Mouse (Mus musculus): ENCODE measurements around the gene Hoxd8.

The Hoxd8 gene

DNA sequence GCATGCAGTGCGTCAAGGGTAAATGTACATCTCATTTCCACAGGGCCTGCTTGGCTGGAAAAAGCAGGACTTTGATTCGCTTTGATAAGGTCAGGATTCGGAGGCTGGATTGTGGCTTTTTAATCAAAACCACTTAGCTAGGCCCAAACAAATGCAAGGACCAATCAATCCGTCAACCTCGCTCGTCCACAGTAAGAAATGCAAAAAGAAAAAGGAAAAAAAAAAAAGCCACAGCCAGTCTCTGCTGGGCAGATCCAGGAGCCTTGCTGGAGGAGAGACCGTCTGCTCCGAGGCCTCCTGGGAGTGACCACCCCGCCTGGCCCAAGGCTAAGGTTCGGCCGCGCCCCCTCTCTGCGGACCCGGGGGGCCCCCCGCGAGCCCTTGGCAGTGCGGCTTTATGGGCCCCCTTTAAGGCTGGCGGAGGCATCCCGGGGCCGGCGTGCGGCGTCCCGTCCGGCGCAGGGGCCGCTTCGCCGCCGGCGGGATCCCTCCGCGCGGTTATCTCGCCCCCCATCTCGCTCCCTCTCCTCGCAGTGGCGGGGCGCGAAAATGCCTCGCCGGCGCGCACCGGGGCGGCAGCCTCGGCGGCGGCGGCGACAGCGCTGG, at the start of gene Hoxd8:
Gene Hoxd8 (plus strand): TSS at position 223 of the 606 bp plus-strand sequence.
- Histone ChIP-seq H3K36me3 (ENCODE audit: control insufficient read depth, insufficient read depth, low read length, poor library complexity, severe bottlenecking) (no peaks in the 10 kb centered on the region), H3K27me3 (ENCODE audit: control insufficient read depth, insufficient read depth, low read length, poor library complexity, severe bottlenecking) (peaks cover 3% of the 10 kb centered on the region)
- no peak for DNase-seq (ENCODE audit: low read depth, low spot score)

DNA sequence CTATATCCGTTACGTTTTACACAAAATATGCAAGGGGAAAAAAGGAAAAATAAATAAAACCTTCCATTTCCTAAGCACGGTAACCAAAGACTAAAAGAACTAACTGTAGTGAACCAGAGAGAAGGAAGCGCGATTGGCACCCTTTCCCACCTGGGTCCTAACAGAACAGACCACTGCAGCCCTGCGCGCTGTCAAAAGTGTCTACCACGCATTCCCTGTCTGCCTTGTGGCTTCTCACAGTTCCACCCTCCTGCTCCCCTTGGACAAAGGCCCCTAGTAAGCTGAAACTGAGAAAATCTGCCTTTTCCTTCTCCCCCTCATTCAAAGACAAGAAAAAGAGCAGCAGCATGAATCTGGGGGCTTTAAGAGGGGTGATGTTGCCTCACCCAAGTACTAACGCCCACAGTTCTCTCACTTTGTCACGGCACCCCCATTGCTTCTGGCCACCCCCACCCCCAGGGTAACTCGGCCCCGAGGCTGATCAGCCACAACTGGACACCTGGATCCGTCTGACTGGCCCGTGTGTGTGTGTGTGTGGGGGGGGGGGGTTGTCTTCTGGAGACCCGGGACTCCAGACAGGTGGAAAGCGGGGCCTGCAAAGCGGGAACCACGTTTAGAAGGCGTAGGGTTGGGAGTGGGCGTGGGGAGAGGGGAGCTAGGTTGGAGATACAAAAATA, 49.5 kb upstream of the Hoxd8 start:
- DNase-seq (ENCODE audit: low read depth, low spot score) = no peak
- Histone ChIP-seq H3K27me3 (ENCODE audit: control insufficient read depth, insufficient read depth, low read length, poor library complexity, severe bottlenecking) (peaks cover 4% of the 10 kb centered on the region), H3K36me3 (ENCODE audit: control insufficient read depth, insufficient read depth, low read length, poor library complexity, severe bottlenecking) (no peaks in the 10 kb centered on the region)

DNA sequence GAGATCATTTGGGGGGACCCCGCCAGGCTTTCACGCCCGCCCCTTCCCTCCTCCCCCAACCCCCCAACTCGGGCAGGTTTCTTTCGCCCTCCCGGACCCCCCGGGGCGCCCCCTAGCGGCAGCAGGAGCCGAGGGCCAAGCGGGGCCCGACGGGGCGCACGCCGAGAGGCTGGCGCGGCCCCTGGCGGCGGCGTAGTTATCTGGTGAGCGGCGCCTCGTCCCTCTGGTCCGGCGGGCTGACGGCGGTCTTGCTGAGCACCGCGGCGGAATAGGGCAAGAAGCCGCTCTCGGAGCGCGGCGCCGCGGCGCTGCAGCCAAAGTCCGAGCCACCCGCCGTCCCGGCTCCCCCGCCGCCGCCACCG, 49.0 kb upstream of the Hoxd8 start:
- H3K36me3 ChIP-seq (ENCODE audit: control insufficient read depth, insufficient read depth, low read length, poor library complexity, severe bottlenecking) = no peaks in the 10 kb centered on the region
- peaks cover 4% of the 10 kb centered on the region for H3K27me3 ChIP-seq (ENCODE audit: control insufficient read depth, insufficient read depth, low read length, poor library complexity, severe bottlenecking)
- no peak for DNase-seq (ENCODE audit: low read depth, low spot score)

DNA sequence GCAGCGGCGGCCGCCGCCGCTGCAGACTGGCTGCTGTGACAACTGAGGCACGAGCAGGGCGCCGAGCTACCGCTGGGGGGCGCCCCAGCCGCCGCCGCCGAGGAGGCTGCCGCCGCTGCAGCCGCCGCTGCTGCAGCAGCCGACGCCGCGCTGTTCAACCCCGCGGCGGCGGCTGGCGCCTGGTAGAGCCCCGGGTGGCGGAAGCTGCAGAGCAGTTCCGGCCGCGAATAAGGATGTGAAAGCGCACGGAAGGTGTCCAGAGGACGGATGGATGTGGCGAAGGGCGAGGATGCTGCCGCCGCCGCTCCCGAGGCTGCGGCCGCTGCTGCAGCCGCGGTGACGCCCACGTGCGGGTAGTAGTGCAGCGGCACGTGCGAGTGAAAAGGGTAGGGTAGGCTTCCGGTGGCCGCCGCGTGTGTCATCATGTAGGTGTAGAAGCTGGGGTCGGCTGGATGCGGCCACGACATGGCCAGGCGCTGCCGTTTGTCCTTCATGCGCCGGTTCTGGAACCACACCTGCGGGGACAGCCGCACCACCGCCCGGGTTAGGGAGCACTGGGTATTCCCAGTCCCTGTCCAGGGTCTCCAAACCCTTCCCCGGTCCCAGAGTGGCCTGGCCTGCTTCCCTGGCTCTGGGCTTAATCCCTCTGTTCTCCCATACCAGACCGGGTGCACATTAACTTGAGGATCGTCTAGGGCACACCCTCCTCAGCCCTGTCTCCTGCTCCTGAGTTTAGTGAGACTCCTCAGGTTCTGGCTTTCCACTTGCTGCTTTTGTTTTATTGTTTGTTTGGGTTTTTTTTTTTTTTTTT, 48.4 kb upstream of the Hoxd8 start:
- peak; percentile 66 for DNase-seq (ENCODE audit: low read depth, low spot score)
- Histone ChIP-seq H3K27me3 (ENCODE audit: control insufficient read depth, insufficient read depth, low read length, poor library complexity, severe bottlenecking) (peaks cover 3% of the 10 kb centered on the region), H3K36me3 (ENCODE audit: control insufficient read depth, insufficient read depth, low read length, poor library complexity, severe bottlenecking) (no peaks in the 10 kb centered on the region)

DNA sequence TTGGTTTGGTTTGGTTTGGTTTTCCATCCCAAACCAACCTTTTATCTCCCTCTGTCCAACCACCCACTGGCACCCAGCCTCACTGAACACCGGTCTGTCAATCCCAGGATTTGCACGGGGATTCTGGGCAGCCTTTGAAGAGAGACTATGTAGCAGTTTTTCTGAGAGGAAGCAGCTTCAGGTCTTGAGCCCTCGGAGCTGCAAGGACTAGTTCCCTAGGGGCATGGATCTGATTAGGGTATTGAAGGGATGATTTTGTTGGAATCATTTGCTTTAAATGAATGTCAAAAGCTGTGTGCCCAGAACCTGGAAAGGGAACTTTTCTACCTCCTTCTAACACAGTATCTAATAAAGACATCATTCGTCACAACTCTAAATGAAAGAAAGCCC, 47.8 kb upstream of the Hoxd8 start:
- DNase-seq (ENCODE audit: low read depth, low spot score) = no peak
- H3K36me3 ChIP-seq (ENCODE audit: control insufficient read depth, insufficient read depth, low read length, poor library complexity, severe bottlenecking) = no peaks in the 10 kb centered on the region
- H3K27me3 ChIP-seq (ENCODE audit: control insufficient read depth, insufficient read depth, low read length, poor library complexity, severe bottlenecking) = peaks cover 3% of the 10 kb centered on the region

DNA sequence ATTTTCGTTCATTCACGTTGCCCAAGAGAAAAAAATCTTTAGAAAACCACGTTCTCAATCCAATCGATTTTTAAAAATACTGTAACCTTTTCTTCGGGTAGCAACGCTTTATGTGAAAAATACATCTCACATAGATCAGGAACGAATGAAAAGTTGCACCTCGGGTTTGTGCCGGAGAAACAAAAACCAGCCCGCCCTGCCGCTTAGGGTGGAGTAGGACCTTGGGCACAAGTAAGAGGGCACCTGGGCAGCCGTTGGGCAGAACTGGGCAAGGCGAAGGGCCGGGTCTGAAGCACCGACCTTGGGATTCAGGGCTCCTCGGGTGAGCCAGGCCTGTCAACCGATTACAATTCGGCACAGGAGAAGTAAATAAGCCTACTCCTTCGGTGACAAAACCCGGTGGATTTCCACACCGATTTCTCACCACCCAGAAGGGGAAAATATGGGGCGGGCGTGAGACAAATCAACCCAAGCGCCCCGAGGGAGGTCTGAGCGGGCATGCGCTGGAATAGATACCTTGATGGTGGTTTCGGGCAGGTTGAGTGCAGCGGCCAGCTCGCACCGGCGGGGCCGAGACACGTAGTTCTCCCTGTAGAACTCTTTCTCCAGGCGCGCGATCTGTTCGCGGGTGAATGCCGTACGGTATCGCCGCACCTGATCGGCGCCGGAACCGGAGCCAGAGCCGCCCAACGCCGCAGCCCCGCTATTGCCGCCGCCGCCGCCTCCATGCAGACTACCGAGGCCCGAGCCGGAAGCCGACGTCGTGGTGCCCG, 47.0 kb upstream of the Hoxd8 start:
- Histone ChIP-seq H3K36me3 (ENCODE audit: control insufficient read depth, insufficient read depth, low read length, poor library complexity, severe bottlenecking) (no peaks in the 10 kb centered on the region), H3K27me3 (ENCODE audit: control insufficient read depth, insufficient read depth, low read length, poor library complexity, severe bottlenecking) (peaks cover 3% of the 10 kb centered on the region)
- peak; percentile 34 for DNase-seq (ENCODE audit: low read depth, low spot score)

DNA sequence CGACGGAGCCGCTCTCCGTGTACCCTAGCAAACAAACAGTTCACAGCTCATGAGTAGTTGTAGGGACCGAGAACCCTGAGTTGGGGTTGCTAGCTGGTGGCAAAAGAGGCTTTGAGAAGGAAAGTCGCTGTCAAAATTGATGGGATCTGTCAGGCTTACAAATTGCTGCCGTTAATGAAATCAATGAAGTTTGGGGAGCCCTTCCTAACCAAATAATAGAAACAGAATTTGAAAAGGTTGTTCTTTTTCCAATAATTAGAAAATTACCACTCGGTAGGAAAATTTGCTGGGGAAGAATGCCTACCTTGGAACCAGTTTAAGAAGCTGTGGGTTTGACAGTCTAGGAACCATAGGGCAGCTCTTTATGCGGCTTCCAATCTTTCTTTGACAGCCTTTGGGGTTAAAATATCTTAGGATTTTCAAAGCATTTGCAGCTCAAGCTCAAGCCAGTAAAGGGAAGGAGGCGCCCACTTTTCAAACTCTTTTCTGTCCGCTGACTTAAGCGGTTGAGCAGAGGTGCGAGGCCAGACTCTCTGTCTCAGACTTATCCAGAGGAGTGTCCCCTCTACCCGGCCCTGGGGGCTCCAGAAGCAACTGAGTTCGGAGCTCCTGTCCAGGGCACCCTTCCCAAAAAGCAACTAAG, 46.3 kb upstream of the Hoxd8 start:
- Histone ChIP-seq H3K36me3 (ENCODE audit: control insufficient read depth, insufficient read depth, low read length, poor library complexity, severe bottlenecking) (no peaks in the 10 kb centered on the region), H3K27me3 (ENCODE audit: control insufficient read depth, insufficient read depth, low read length, poor library complexity, severe bottlenecking) (peaks cover 3% of the 10 kb centered on the region)
- DNase-seq (ENCODE audit: low read depth, low spot score) = no peak

DNA sequence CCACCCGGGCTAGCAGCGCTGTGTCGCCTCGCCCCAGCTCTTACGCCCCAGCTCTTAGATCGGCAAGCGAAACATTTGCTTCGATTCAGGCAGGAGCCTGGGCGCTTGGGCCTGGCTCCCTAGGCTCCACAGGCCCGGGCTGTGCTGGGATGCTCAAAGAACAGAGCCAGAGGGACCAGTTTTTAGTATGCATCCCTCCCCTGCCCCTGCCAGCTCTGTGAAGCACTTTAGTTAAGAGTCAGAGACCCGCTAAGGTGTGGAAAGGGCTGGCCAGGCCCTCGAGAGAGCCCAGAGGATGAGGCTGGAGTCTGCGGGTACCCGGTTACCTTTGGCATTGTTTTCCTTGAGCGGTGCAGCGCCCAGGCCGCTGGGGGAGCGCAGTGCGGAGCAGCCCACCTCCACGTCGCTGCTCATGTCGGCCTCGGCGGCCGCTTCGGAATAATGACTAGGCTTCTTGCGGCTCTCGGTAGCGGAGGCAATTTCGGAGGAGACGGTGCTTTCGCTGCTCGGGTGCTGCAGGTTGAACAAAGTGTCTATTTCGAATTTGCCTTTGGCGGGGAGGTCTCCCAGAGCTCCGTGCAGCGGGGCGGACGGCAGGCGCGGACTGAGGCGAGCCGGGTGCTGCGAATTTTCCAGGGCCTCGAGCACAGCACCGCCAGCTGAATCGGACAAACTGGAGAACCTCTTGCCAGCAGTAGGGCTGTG, 45.6 kb upstream of the Hoxd8 start:
- DNase-seq (ENCODE audit: low read depth, low spot score) = no peak
- Histone ChIP-seq H3K36me3 (ENCODE audit: control insufficient read depth, insufficient read depth, low read length, poor library complexity, severe bottlenecking) (no peaks in the 10 kb centered on the region), H3K27me3 (ENCODE audit: control insufficient read depth, insufficient read depth, low read length, poor library complexity, severe bottlenecking) (peaks cover 3% of the 10 kb centered on the region)

DNA sequence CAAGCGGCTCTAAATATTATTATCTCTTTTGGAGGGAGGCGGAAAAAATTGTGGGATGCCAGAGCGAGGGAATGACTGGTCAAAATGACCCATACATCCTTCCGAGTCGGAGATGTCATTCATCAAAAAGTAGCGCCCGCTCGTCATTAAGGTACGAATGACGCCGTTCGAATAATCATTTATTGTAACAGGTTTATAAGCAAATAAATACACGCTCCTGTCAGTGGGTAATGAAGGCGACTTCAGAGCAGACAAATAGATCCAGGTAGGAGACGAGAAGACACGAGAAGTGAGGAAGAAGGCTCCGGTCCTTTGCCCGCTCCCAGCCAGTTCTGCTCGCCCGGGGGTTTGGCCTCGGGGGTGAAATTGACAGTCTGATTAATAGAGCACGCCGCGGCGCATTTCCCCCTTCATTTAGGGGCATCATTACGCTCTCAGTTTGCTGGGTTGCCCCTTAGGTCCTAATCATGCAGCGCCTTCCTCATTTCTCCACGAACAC, 44.9 kb upstream of the Hoxd8 start, which contains the start of gene Evx2:
Gene Evx2 (minus strand): TSS at position 51 of the 499 bp plus-strand sequence.
- DNase-seq (ENCODE audit: low read depth, low spot score) = no peak
- peaks cover 3% of the 10 kb centered on the region for H3K27me3 ChIP-seq (ENCODE audit: control insufficient read depth, insufficient read depth, low read length, poor library complexity, severe bottlenecking)

DNA sequence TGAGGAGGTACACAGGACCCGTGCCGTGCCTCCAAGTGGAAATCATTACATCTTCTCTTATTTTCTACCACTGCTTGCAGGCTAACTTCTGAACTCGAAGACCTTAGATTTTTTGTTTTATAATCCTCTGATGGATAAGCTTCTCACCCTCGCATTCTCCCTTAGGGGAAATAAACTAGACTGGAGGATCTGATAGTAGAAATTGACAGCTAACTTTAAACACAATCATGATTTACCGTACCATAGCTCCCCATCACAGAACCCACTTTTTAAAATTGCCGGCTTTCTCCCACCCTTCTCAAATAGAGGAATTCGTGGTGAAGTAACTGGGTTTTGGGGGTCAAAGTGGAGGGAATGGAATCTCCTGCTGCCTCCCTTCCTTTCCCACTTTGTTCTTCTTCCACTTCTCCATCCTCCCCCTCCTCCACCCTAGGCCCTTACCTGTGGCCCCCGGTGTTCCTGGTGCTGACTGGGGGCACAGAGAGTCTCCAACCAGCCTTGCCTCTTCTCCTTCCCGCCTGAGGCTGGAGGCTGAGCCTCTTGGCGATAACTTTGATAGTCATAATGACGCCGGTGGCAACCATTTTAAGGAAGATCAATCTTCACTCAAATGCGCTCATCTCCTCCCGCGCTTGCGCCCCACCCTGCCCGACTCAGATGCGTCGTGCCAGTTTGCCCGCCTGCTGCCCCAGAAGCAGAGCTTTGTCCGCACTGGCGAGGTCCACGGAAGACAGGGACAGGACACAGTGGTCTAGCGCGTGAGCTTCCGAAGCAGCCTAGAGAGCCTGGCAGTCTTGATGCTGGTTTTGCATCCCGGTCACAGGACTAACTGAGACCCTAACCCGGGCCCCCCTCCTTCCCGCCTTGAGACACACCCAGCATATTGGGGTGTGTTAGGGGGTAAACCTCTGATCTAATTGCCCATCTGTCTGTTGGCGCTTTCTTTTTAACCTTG, 43.7 kb upstream of the Hoxd8 start:
- Histone ChIP-seq H3K27me3 (ENCODE audit: control insufficient read depth, insufficient read depth, low read length, poor library complexity, severe bottlenecking) (no peaks in the 10 kb centered on the region; the same call in 1 of the 2 replicates), H3K36me3 (ENCODE audit: control insufficient read depth, insufficient read depth, low read length, poor library complexity, severe bottlenecking) (no peaks in the 10 kb centered on the region)
- DNase-seq (ENCODE audit: low read depth, low spot score) = no peak

More for the DNA sequence above, 44.9 kb upstream of the Hoxd8 start, which contains the start of gene Evx2:
- H3K36me3 ChIP-seq (ENCODE audit: control insufficient read depth, insufficient read depth, low read length, poor library complexity, severe bottlenecking) = no peaks in the 10 kb centered on the region

DNA sequence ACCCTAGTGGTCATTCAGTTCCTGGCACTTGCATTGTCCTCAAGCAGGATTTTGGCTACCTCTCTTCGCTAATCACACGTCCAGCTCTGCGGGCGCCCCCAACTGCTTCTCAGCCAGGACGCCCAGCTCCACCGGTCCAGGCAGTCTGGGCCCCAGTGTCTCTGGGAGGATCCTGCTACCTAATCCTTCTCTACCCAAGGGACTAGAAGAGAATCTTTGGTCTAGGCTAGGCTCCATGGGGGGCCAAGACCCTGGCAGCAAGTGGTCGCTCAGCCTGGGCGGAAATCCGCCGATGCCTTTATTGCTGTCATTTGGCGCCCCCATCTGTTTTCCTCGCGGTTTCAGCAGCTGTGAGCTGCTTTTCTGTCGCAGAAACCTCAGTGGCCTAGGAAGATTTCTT, 42.7 kb upstream of the Hoxd8 start:
- H3K27me3 ChIP-seq (ENCODE audit: control insufficient read depth, insufficient read depth, low read length, poor library complexity, severe bottlenecking) = no peaks in the 10 kb centered on the region
- DNase-seq (ENCODE audit: low read depth, low spot score) = no peak
- no peaks in the 10 kb centered on the region for H3K36me3 ChIP-seq (ENCODE audit: control insufficient read depth, insufficient read depth, low read length, poor library complexity, severe bottlenecking)

DNA sequence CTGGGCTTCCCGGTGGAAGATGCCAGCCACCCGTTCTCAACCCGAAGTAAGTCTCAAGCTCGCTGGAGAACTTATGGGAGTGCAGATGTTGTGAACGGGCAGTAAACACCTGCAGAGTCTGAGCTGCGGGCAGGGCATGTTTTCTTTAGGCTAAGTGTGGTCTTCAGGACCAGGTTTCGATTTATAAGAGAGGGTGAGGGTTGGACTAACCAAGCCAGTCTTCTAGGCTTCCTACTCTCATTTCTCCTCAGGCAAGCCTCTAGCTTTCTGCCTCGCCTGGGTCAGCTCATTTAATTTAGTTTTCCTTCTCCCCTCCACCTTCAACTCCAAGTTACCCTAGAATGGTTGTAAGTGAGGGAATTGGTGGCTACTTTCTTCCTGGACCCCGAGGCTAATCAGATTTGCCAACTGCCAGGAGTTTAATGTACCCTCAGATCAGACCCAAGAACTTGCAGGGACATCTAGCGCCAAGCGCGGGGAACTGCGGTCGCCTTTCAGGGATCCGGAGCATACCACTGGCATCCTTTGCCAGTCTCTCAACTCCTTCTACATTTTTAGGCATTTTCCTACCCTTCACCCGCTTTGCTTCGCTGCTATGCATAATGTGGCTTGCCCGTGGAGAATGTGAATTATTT, 41.0 kb upstream of the Hoxd8 start:
- Histone ChIP-seq H3K27me3 (ENCODE audit: control insufficient read depth, insufficient read depth, low read length, poor library complexity, severe bottlenecking) (peaks cover 4% of the 10 kb centered on the region; the same call in 1 of the 2 replicates), H3K36me3 (ENCODE audit: control insufficient read depth, insufficient read depth, low read length, poor library complexity, severe bottlenecking) (no peaks in the 10 kb centered on the region)
- DNase-seq (ENCODE audit: low read depth, low spot score) = no peak

All from splenic B cell, adult 2 months (primary cell).